Mouse (Mus musculus) CD8-positive naive resting alpha-beta T cell, adult 2 months (primary cell): ENCODE data around the gene Oprd1.
A peak's percentile ranks its signal among the peaks of the same experiment; 100 is the strongest.

ENCODE experiments used
- DNase-seq, 2 experiments: peaks; one replicate each; pipeline ENCODE4 v3.0.0; 2022; ENCODE audit warnings: low read depth in 2 of 2, low spot score in 2 of 2

The Oprd1 gene

DNA sequence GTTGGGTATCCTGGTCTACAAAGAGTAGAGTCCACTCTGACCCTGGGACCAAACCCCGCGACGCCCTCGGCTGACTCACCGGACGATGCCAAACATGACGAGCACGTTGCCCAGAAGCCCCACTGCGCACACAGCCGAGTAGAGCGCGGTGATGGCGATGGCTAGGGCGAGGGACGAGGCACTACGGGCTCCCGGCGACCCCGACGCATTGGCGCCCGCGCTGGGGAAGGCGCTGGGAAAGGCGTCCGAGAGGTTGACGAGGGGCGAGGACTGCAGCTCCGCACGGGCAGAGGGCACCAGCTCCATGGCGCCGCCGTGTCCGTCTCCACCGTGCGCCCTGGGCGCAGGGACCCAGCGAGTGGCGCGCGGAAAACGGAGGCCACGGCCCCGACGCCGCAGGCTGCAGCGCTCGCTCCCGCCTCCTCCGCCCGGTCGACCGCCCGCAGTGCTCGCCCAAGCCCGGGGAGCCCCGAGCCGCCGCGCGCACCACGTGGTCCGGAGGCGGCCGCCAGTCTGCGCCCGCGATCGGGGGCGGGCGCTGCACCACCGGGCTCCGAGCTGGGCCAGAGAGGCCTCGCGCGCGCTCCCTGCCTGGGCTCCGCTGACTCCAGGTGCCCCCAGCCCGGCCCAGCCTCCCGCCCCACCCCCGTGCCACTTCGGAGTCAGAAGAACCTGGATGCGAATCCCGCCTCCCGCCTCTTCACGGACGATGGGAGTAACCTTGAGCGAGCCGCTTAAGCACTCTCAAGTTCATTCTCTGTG, at the start of gene Oprd1:
Oprd1 (minus strand) TSS at position 407 of the 762 bp plus-strand sequence.
- no peak for DNase-seq

- no peak for DNase-seq
Measured at GRCm38 (mm10) chr4:132187826-132188401, 43.6 kb upstream of the Oprd1 start.

- no peak for DNase-seq
Measured at GRCm38 (mm10) chr4:132183162-132183561, 38.9 kb upstream of the Oprd1 start.

GRCm38 (mm10) chr4:132181721-132182658, 37.7 kb upstream of the Oprd1 start:
- peak in 1 of 2 experiments; percentile 10 for DNase-seq

DNA sequence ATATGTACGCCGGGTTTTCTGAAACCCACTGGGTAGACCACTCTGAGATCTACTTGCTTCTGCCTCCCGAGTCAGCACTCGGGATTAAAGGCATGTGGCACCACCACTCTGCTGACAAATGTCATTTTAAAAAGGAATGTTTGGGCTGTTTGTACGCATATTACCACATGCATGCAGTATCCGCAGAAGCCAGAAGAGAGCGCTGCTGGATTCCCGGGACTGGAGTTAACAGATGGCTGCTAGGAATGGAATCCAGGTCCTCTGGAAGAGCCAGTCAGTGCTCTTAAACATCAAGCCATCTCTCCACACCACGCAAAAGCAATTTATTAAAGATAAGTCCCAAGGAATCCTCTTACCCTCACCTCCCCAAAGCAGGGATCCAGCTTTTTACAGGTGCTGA, 36.4 kb upstream of the Oprd1 start:
- no peak for DNase-seq

DNA sequence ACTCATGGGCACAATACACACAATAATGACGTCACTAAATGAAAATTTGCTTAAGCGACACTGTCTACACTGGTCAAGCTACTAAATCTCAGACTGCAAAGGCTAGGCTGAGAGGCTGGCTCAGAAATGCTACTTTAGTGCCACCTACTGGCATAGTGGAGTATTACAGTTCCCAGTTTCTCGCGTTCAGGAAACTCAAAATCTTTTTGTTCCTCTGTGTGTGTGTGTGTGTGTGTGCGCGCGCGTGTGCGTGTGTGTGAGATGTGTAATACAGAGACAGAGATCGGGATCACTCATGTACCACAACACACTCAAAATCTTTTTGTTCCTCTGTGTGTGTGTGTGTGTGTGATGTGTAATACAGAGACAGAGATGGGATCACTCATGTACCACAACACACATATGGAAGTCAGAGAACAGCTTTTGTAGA, 34.4 kb upstream of the Oprd1 start:
- DNase-seq = peak; percentile 50 to 66

- no peak for DNase-seq
Measured at GRCm38 (mm10) chr4:132176474-132176873, 32.2 kb upstream of the Oprd1 start.

- DNase-seq = no peak
Measured at GRCm38 (mm10) chr4:132170891-132171290, 26.6 kb upstream of the Oprd1 start.

- no peak for DNase-seq
Measured at GRCm38 (mm10) chr4:132169761-132170160, 25.5 kb upstream of the Oprd1 start.

DNA sequence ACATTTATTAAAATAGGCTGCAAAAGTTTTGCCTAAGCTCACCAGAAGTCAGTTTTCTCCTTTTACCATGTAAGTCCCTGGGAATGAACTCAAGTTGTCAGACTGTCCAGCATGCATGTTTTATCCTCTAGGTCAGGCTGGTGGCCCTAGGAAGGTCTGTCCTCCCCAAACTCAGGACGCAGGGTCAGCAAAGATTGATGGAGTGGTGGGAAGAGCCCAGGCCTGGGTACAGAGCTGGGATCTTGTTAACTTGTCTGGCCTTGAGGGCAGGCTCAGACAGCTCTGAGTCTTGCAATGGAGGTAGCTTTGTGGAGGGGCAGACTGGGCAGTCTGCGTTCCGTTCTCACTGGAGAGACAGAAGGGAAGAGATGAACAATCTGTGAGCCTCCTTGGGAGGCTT, 25.0 kb upstream of the Oprd1 start:
- no peak for DNase-seq

DNA sequence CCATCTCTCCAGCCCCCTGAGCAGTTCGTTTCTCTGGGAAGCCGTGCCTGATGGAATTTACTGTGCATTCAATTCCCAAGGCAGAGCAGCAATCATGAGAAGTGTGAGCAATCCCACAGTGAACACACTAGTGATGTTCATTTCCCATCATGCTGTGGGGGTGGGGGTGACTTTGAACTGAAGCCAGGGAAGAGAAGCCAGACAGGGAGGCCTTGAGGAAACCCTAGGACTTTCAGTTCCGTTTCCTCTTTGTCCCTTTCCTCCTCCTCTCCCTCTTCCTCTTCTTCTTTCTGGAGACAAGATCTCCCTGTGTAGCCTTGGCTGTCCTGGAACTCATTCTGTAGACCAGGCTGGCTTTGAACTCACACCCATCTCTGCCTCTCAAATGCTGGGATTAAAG, 23.1 kb upstream of the Oprd1 start:
- DNase-seq = no peak

- DNase-seq = no peak
Measured at GRCm38 (mm10) chr4:132166350-132167290, 22.3 kb upstream of the Oprd1 start.

DNA sequence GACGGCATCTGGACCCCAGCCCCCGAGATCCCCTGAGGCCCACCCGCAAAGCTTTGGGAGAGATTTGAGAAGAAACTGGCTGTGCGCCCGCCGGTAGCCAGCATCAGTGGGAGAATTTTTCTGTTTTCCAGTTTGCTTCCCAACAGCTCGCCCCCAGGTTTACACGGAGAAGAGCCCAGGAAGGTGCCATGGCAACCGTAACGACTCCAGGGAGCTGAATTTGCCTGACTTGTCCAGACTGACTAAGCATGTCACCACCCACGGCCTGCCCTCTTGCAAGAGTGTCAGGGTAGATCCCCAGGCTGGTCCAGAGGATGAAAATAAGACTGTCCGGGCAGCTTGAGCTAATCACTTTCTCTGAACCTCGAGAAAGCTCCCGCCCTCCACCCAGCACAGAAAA, 21.4 kb upstream of the Oprd1 start:
- no peak for DNase-seq

DNA sequence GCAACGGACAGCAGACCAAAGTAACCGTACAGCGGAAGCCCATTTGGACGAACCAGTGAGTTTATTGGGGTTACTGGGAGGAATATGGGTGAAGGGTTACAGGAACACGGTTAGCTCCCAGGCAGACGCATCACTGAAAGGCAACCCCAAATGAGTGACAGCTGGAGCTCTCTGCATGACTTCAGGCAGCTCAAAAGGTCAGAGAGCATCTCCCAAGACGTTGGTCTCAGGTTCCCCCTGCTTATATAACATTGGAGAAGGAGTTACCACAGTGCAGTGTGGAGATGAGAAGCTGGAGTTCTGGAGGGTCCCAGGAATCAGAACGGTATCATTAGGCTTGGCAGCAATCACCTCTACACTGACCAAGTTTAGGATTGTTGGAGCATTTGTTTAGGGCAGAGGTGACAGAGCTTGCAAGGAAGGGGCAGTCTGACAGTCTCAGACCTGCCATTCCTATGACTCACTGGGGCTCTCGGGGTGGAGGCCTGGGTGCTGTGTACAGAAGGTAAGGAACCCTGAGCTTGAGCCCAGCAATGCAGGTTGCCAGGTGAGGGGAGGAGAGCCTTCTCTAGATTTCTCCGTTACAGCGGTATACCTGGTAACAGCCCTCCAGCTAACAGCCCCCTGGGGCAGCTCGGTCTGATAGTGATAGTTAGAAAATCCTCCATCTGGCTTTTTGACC, 12.8 kb upstream of the Oprd1 start:
- no peak for DNase-seq

DNA sequence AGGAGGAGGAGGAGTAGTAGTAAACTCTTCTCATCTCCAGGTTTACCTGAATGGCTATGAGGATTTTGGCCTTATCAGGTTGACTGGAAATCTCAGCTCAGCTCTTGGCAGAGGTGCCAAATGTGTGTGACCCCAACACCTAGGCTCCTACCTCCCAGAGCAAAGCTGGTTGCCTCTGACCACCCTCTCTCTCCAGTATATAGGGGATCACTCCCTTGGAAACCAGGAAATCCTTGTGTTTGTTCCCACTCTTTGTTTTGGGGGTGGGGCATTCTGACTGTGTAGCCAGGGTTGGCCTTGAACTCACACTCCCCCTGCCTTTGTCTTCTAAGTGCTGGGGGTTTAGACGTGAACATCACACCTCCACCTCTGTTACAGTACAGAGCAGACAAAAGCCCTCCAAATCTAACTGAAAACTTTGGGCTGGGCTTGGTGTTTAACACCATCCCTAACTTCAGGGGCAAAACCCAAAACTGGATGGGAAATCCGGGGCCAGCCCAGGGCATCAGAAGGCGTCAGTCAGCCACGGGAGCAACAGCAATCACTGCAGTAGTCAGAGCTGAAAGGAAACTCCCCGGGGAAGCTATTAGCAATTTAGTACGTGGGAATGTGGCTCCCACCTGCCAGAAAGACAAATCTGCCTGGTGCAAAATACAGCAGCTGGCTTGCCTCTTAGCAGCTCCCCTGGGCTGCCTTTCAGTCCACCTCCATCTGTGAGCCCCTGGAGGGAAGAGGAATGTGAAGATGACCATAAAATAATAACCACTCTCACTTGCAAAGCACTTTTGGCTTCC, 10.8 kb upstream of the Oprd1 start:
- DNase-seq = no peak

DNA sequence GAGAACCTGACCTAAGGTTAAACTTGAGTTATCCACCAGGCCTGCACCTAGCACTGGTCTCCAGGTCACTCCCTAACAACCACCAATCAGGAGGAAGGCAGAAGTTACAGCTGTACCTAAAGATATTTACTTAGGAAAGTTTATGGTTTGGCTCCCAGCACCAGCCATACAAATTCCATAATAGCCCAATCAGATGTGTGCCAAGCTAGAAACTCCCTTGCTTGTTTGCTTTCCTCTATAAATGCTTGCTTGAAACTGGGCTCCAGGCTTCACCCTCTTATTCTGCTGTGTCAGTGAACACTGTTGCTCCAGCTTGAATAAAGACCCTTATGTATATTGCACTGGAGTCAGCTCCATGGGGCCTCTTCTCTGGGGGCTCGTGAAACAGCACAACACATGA, 7.4 kb upstream of the Oprd1 start:
- DNase-seq = no peak

DNA sequence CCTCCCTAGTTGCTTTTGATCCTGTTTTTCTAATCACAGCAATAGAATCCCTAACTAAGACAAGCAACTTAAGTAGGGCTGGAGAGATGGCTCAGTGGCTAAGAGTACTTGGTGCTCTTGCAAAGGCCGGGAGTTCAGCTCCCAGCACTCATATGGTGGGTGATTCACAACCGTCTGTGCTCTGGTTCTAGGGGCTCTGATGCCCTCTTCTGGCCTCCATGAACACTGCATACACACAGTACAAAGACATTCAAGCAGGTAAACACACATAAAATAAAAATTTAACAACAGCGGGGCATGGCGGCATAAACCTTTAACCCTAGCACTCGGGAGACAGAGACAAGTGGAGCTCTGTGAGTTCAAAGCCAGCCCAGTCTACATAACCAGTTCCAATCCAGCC, 1.9 kb upstream of the Oprd1 start:
- no peak for DNase-seq

GRCm38 (mm10) chr4:132145092-132145491, 806 bp upstream of the Oprd1 start:
- no peak for DNase-seq

GRCm38 (mm10) chr4:132138640-132139039, 5.6 kb downstream of the Oprd1 start:
- DNase-seq = no peak
